ENCODE assay signal across 8 mouse cellular contexts in genomic region chr6:125110927-125111326, GRCm38 (mm10). TPM values are rescaled to one million over a fixed set of nuclear protein-coding genes. Genes with fewer than 3 reads are reported as not detected.
DNase-seq lines count a peak whose midpoint lies in the region; ATAC-seq lines count a peak whose summit lies in the region.

No protein-coding gene starts in this region.

- no peak for ATAC-seq in hindbrain, embryonic 14.5 days (ENCODE audit: low FRiP score)
- ATAC-seq in limb, embryonic 11.5 days (ENCODE audit: insufficient number of reproducible peaks, low FRiP score, low TSS enrichment, low read depth) = no peak

- H3K4me2 ChIP-seq in hindbrain, embryonic 14.5 days (replicated peaks) = no peak overlapping the region
- no peak overlapping the region for H3K4me2 ChIP-seq in limb, embryonic 11.5 days (ENCODE audit: low read depth, severe bottlenecking)

- WGBS in hindbrain, embryonic 10.5 days = 91% methylated on average over 7 of the region's 7 CpGs
- 94% methylated on average over 7 of the region's 7 CpGs for WGBS in hindbrain, embryonic 14.5 days
- WGBS in limb, embryonic 11.5 days = 91% methylated on average over 7 of the region's 7 CpGs

- H3K36me3 ChIP-seq in hindbrain, embryonic 10.5 days = peaks cover 100% of the 10 kb centered on the region
- peaks cover 98% of the 10 kb centered on the region for H3K36me3 ChIP-seq in hindbrain, embryonic 14.5 days (replicated peaks; ENCODE audit: control insufficient read depth, insufficient read depth)
- peaks cover 83% of the 10 kb centered on the region for H3K36me3 ChIP-seq in limb, embryonic 11.5 days (ENCODE audit: control insufficient read depth, insufficient read depth, low read length)

- no peak overlapping the region for H3K4me3 ChIP-seq in hindbrain, embryonic 10.5 days
- no peak overlapping the region for H3K4me3 ChIP-seq in hindbrain, embryonic 14.5 days (replicated peaks; ENCODE audit: low read length)
- H3K4me3 ChIP-seq in limb, embryonic 11.5 days (ENCODE audit: low read depth, low read length) = no peak overlapping the region

- H3K4me1 ChIP-seq in hindbrain, embryonic 10.5 days (replicated peaks) = no peaks in the 10 kb centered on the region
- no peaks in the 10 kb centered on the region for H3K4me1 ChIP-seq in hindbrain, embryonic 14.5 days (replicated peaks; ENCODE audit: control insufficient read depth, insufficient read depth, low read length)
- no peaks in the 10 kb centered on the region for H3K4me1 ChIP-seq in limb, embryonic 11.5 days (ENCODE audit: control insufficient read depth, insufficient read depth, low read length)

- peaks cover 10% of the 10 kb centered on the region; the same call in 1 of the 2 replicates for H3K9me3 ChIP-seq in hindbrain, embryonic 10.5 days
- no peaks in the 10 kb centered on the region for H3K9me3 ChIP-seq in hindbrain, embryonic 14.5 days (ENCODE audit: control insufficient read depth, low read length)
- H3K9me3 ChIP-seq in limb, embryonic 11.5 days (ENCODE audit: control insufficient read depth, low read length) = no peaks in the 10 kb centered on the region

- H3K27ac ChIP-seq in hindbrain, embryonic 10.5 days = no peak overlapping the region
- H3K27ac ChIP-seq in hindbrain, embryonic 14.5 days = no peak overlapping the region
- no peak overlapping the region for H3K27ac ChIP-seq in limb, embryonic 11.5 days (replicated peaks; ENCODE audit: low read depth, low read length)

- no peaks in the 10 kb centered on the region for H3K27me3 ChIP-seq in hindbrain, embryonic 10.5 days (ENCODE audit: insufficient read depth, poor library complexity, severe bottlenecking)
- H3K27me3 ChIP-seq in hindbrain, embryonic 14.5 days (ENCODE audit: control insufficient read depth, insufficient read depth, low read length) = no peaks in the 10 kb centered on the region
- H3K27me3 ChIP-seq in limb, embryonic 11.5 days (ENCODE audit: control insufficient read depth, insufficient read depth, low read length) = no peaks in the 10 kb centered on the region

- no peak overlapping the region for H3K9ac ChIP-seq in hindbrain, embryonic 14.5 days
- H3K9ac ChIP-seq in limb, embryonic 11.5 days (ENCODE audit: low read length) = no peak overlapping the region

- peak; percentile 61 for DNase-seq in hindbrain, embryonic 10.5 days (ENCODE audit: low spot score)
- no peak for DNase-seq in hindbrain, embryonic 14.5 days (ENCODE audit: low spot score)
- peak; percentile 61 to 74 for DNase-seq in right cerebral cortex, postnatal 10 days (ENCODE audit: low spot score in 2 of 2)
- DNase-seq in right cerebral cortex, postnatal 36 days (ENCODE audit: low spot score in 2 of 2) = no peak
- DNase-seq in cerebellum, postnatal 10 days = peak; percentile 83 to 85
- peak; percentile 71 for DNase-seq in limb, embryonic 11.5 days (ENCODE audit: low spot score)
- no peak for DNase-seq in spleen, postnatal 36 days (ENCODE audit: low spot score in 2 of 2)
- no peak for DNase-seq in yolk sac, embryonic 10.5 days (ENCODE audit: low spot score)

RNA-seq across cellular contexts. Expression of gene Chd4, which starts 15.1 kb away (rescaled TPM):
- 95.7 and 97.6 TPM in 2 replicates for polyA plus RNA-seq in hindbrain, embryonic 10.5 days (2016; fragmentation: Nextera tagmentation; extraction: Ambion mirVana)
- polyA plus RNA-seq in hindbrain, embryonic 14.5 days (2014; fragmentation: Nextera tagmentation; extraction: Ambion mirVana) = 68.5 and 78.0 TPM in 2 replicates
- 110 and 117 TPM in 2 replicates for polyA plus RNA-seq in limb, embryonic 11.5 days (2014; fragmentation: Nextera tagmentation; extraction: Ambion mirVana)

RNA-seq across cellular contexts. Expression of gene Nop2, which starts 20.8 kb away (rescaled TPM):
- 67.6 and 83.8 TPM in 2 replicates for polyA plus RNA-seq in hindbrain, embryonic 10.5 days (2016; fragmentation: Nextera tagmentation; extraction: Ambion mirVana)
- polyA plus RNA-seq in hindbrain, embryonic 14.5 days (2014; fragmentation: Nextera tagmentation; extraction: Ambion mirVana) = 40.3 and 48.4 TPM in 2 replicates
- 71.4 and 76.3 TPM in 2 replicates for polyA plus RNA-seq in limb, embryonic 11.5 days (2014; fragmentation: Nextera tagmentation; extraction: Ambion mirVana)

RNA-seq across cellular contexts. Expression of gene Iffo1, which starts 34.1 kb away (rescaled TPM):
- polyA plus RNA-seq in hindbrain, embryonic 10.5 days (2016; fragmentation: Nextera tagmentation; extraction: Ambion mirVana) = 12.5 and 18.3 TPM in 2 replicates
- 18.2 and 19.0 TPM in 2 replicates for polyA plus RNA-seq in hindbrain, embryonic 14.5 days (2014; fragmentation: Nextera tagmentation; extraction: Ambion mirVana)
- 12.7 and 14.5 TPM in 2 replicates for polyA plus RNA-seq in limb, embryonic 11.5 days (2014; fragmentation: Nextera tagmentation; extraction: Ambion mirVana)

RNA-seq across cellular contexts. Expression of gene Lpar5, which starts 43.2 kb away (rescaled TPM):
- polyA plus RNA-seq in hindbrain, embryonic 10.5 days (2016; fragmentation: Nextera tagmentation; extraction: Ambion mirVana) = 0.10 TPM in 1 of 2 replicates, not detected in the other
- 0.50 and 0.51 TPM in 2 replicates for polyA plus RNA-seq in hindbrain, embryonic 14.5 days (2014; fragmentation: Nextera tagmentation; extraction: Ambion mirVana)
- 0.32 TPM in 1 of 2 replicates, not detected in the other for polyA plus RNA-seq in limb, embryonic 11.5 days (2014; fragmentation: Nextera tagmentation; extraction: Ambion mirVana)

RNA-seq across cellular contexts. Expression of gene Gapdh, which starts 55.3 kb away (rescaled TPM):
- 2,613 and 2,865 TPM in 2 replicates for polyA plus RNA-seq in hindbrain, embryonic 10.5 days (2016; fragmentation: Nextera tagmentation; extraction: Ambion mirVana)
- 1,428 and 1,660 TPM in 2 replicates for polyA plus RNA-seq in hindbrain, embryonic 14.5 days (2014; fragmentation: Nextera tagmentation; extraction: Ambion mirVana)
- 2,642 and 2,787 TPM in 2 replicates for polyA plus RNA-seq in limb, embryonic 11.5 days (2014; fragmentation: Nextera tagmentation; extraction: Ambion mirVana)

Comparison
In these comparisons a context has a peak if more than half of its experiments do, and no peak if none do; other contexts are left out.
1. DNase-seq: peak in hindbrain, embryonic 10.5 days (single experiment), right cerebral cortex, postnatal 10 days (2 of 2), cerebellum, postnatal 10 days (2 of 2) and limb, embryonic 11.5 days (single experiment); none in hindbrain, embryonic 14.5 days (single experiment), right cerebral cortex, postnatal 36 days (0 of 2), spleen, postnatal 36 days (0 of 2) and yolk sac, embryonic 10.5 days (single experiment).